Mouse (Mus musculus): ENCODE results near the gene Gpx8.
A peak's percentile ranks its signal among the peaks of the same experiment; 100 is the strongest.
"Not testable (repeated sequence)": the region's sequence is repeated elsewhere in the genome, so short reads cannot be mapped to it uniquely, and the experiment has no call there.

Gpx8 gene

GRCm38 (mm10) chr13:113023274-113024143, 22.7 kb downstream of the Gpx8 start:
- DNase-seq (ENCODE audit: low spot score), result no peak

- no peak for DNase-seq (ENCODE audit: low spot score)
Observed at GRCm38 (mm10) chr13:113022467-113022866, 23.7 kb downstream of the Gpx8 start.

- DNase-seq (ENCODE audit: low spot score), result no peak
Observed at GRCm38 (mm10) chr13:113021521-113021920, 24.7 kb downstream of the Gpx8 start.

GRCm38 (mm10) chr13:113013174-113013953, 32.8 kb downstream of the Gpx8 start:
- DNase-seq (ENCODE audit: low spot score), result not testable (repeated sequence)

GRCm38 (mm10) chr13:113012683-113013082, 33.5 kb downstream of the Gpx8 start:
- DNase-seq (ENCODE audit: low spot score), result no peak

GRCm38 (mm10) chr13:113000576-113001318, 45.5 kb downstream of the Gpx8 start:
- DNase-seq (ENCODE audit: low spot score), result no peak

- DNase-seq (ENCODE audit: low spot score), result no peak
Observed at GRCm38 (mm10) chr13:113000090-113000489, 46.1 kb downstream of the Gpx8 start.

- DNase-seq (ENCODE audit: low spot score), result peak; percentile 43
Observed at GRCm38 (mm10) chr13:112998427-112999201, 47.6 kb downstream of the Gpx8 start.

GRCm38 (mm10) chr13:112997369-112997768, 48.8 kb downstream of the Gpx8 start:
- no peak for DNase-seq (ENCODE audit: low spot score)

- DNase-seq (ENCODE audit: low spot score), result no peak
Observed at GRCm38 (mm10) chr13:112996407-112996806, 49.8 kb downstream of the Gpx8 start.

- DNase-seq (ENCODE audit: low spot score), result peak; percentile 72
Observed at GRCm38 (mm10) chr13:112994191-112994590, 52.0 kb downstream of the Gpx8 start.

- peak; percentile 47 for DNase-seq (ENCODE audit: low spot score)
Observed at GRCm38 (mm10) chr13:112993531-112994152, 52.6 kb downstream of the Gpx8 start, which contains the start of gene Mcidas. Gene Mcidas (plus strand): TSS chr13:112993845.

All from testis, postnatal 10 days (tissue).